27 mouse cellular contexts compared by ENCODE assay signal in the genomic region with DNA sequence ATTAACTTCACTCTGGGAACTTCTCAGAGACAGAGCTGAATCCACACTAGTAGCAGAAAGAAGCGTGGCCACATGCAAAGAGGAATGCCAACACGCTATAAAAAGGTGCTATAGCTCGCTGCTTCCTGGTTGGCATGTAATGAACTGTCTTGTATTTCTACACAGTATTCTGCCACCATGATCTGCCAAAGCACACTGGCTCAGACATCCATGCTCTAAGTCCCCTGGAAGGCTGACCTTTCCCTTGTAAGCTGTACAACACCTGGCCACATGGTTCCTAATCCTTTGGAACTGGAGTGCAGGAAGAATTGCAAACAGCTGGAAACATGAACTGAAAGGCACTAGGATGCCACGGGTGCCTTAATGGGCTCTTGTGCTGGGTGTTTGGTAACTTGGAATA.
DNase-seq lines count a peak whose midpoint lies in the region; ATAC-seq lines count a peak whose summit lies in the region.
"Had no signal": no experiment of that assay in that cellular context is flagged by ENCODE, and none has a peak within 500 bp of the region (broad histone marks: within the 10 kb centered on the region; RNA-seq: fewer than 3 reads in every experiment).

No protein-coding gene starts in this region.

- no peak for ATAC-seq in forebrain, embryonic 15.5 days (replicated peaks)
- no peak for ATAC-seq in forebrain, embryonic 12.5 days (ENCODE audit: low FRiP score)
- ATAC-seq in neural tube, embryonic 15.5 days (ENCODE audit: low FRiP score): no peak
- ATAC-seq: forebrain, postnatal 0 days; hindbrain, postnatal 0 days; intestine, postnatal 0 days; midbrain, embryonic 15.5 days had no signal

- H3K4me1 ChIP-seq in forebrain, embryonic 15.5 days: peaks cover 6% of the 10 kb centered on the region
- no peaks in the 10 kb centered on the region for H3K4me1 ChIP-seq in forebrain, embryonic 12.5 days
- H3K4me1 ChIP-seq in neural tube, embryonic 15.5 days: 0 out of 2 replicates have a peak, but pooled peaks cover 3% of the 10 kb centered on the region
- H3K4me1 ChIP-seq: embryonic facial prominence, embryonic 12.5 days; forebrain, embryonic 10.5 days; heart, embryonic 10.5 days; hindbrain, embryonic 12.5 days; kidney, embryonic 15.5 days; liver, embryonic 15.5 days; midbrain, embryonic 15.5 days had no signal

- no peaks in the 10 kb centered on the region for H3K27me3 ChIP-seq in forebrain, embryonic 15.5 days
- no peaks in the 10 kb centered on the region for H3K27me3 ChIP-seq in forebrain, embryonic 12.5 days
- no peaks in the 10 kb centered on the region for H3K27me3 ChIP-seq in neural tube, embryonic 15.5 days (replicated peaks)
- H3K27me3 ChIP-seq: embryonic facial prominence, embryonic 12.5 days; hindbrain, embryonic 12.5 days; kidney, embryonic 15.5 days; limb, embryonic 12.5 days; liver, embryonic 15.5 days; midbrain, embryonic 15.5 days had no signal

- no peak overlapping the region for H3K4me3 ChIP-seq in forebrain, embryonic 15.5 days
- H3K4me3 ChIP-seq in forebrain, embryonic 12.5 days (replicated peaks): no peak overlapping the region
- no peak overlapping the region for H3K4me3 ChIP-seq in neural tube, embryonic 15.5 days (replicated peaks)
- H3K4me3 ChIP-seq: embryonic facial prominence, embryonic 12.5 days; forebrain, embryonic 10.5 days; heart, embryonic 10.5 days; hindbrain, embryonic 12.5 days; kidney, embryonic 15.5 days; limb, embryonic 12.5 days; liver, embryonic 15.5 days; midbrain, embryonic 15.5 days had no signal

- H3K9me3 ChIP-seq in forebrain, embryonic 15.5 days: no peaks in the 10 kb centered on the region
- no peaks in the 10 kb centered on the region for H3K9me3 ChIP-seq in forebrain, embryonic 12.5 days
- no peaks in the 10 kb centered on the region for H3K9me3 ChIP-seq in neural tube, embryonic 15.5 days (replicated peaks)
- H3K9me3 ChIP-seq: embryonic facial prominence, embryonic 12.5 days; forebrain, embryonic 10.5 days; heart, embryonic 10.5 days; hindbrain, embryonic 12.5 days; kidney, embryonic 15.5 days; limb, embryonic 12.5 days; liver, embryonic 15.5 days; midbrain, embryonic 15.5 days had no signal

- 0 out of 2 replicates have a peak overlapping the region, but pooled peaks have one; percentile 9 for H3K27ac ChIP-seq in forebrain, embryonic 15.5 days (replicated peaks)
- no peak overlapping the region for H3K27ac ChIP-seq in forebrain, embryonic 12.5 days
- H3K27ac ChIP-seq in neural tube, embryonic 15.5 days (replicated peaks): peak overlapping the region; percentile 48; the same call in 1 of the 2 replicates
- H3K27ac ChIP-seq: embryonic facial prominence, embryonic 12.5 days; forebrain, embryonic 10.5 days; heart, embryonic 10.5 days; hindbrain, embryonic 12.5 days; hindbrain, postnatal 0 days; kidney, embryonic 15.5 days; limb, embryonic 12.5 days; liver, embryonic 15.5 days; midbrain, embryonic 15.5 days had no signal

- 84% methylated on average over 4 of the region's 4 CpGs for WGBS in forebrain, embryonic 15.5 days
- 82% methylated on average over 4 of the region's 4 CpGs for WGBS in forebrain, embryonic 12.5 days
- 79% methylated on average over 4 of the region's 4 CpGs for WGBS in neural tube, embryonic 15.5 days

- intact Hi-C loops in gastrocnemius, postnatal 14 days (cut with DNase I; ENCODE audit: low total_unique reads): no loop called here

- DNase-seq in gastrocnemius, postnatal 25 days: peak; percentile 27
- DNase-seq in gastrocnemius, postnatal 14 days: no peak
- no peak for DNase-seq in neural tube, embryonic 10.5 days (ENCODE audit: extremely low spot score, low spot score)
- peak; percentile 47 for DNase-seq in skeletal muscle tissue, adult 2 months (ENCODE audit: low read depth, low spot score)
- no peak for DNase-seq in kidney, adult 8-10 months
- DNase-seq: adrenal gland, postnatal 14 days; cerebellum, adult 11-12 months; cerebellum, adult 9-11 months; forebrain, postnatal 0 days; heart, postnatal 36 days; kidney, postnatal 25 days; lung, embryonic 14.5 days; lung, postnatal 14 days; thymus, postnatal 4 days had no signal

- H3K4me2 ChIP-seq in forebrain, embryonic 15.5 days (replicated peaks): no peak overlapping the region
- no peak overlapping the region for H3K4me2 ChIP-seq in forebrain, embryonic 12.5 days
- no peak overlapping the region for H3K4me2 ChIP-seq in neural tube, embryonic 15.5 days
- H3K4me2 ChIP-seq: embryonic facial prominence, embryonic 12.5 days; hindbrain, embryonic 12.5 days; kidney, embryonic 15.5 days; limb, embryonic 12.5 days; liver, embryonic 15.5 days; lung, embryonic 14.5 days; midbrain, embryonic 15.5 days had no signal

- H3K36me3 ChIP-seq in forebrain, embryonic 15.5 days: no peaks in the 10 kb centered on the region
- H3K36me3 ChIP-seq in forebrain, embryonic 12.5 days (replicated peaks): no peaks in the 10 kb centered on the region
- H3K36me3 ChIP-seq in neural tube, embryonic 15.5 days: no peaks in the 10 kb centered on the region
- H3K36me3 ChIP-seq: embryonic facial prominence, embryonic 12.5 days; forebrain, embryonic 10.5 days; heart, embryonic 10.5 days; hindbrain, embryonic 12.5 days; kidney, embryonic 15.5 days; limb, embryonic 12.5 days; liver, embryonic 15.5 days; midbrain, embryonic 15.5 days had no signal

- no peak overlapping the region for H3K9ac ChIP-seq in forebrain, embryonic 15.5 days (replicated peaks)
- H3K9ac ChIP-seq in forebrain, embryonic 12.5 days: no peak overlapping the region
- H3K9ac ChIP-seq in neural tube, embryonic 15.5 days (replicated peaks): no peak overlapping the region
- H3K9ac ChIP-seq: embryonic facial prominence, embryonic 12.5 days; forebrain, postnatal 0 days; hindbrain, embryonic 12.5 days; kidney, embryonic 15.5 days; limb, embryonic 12.5 days; liver, embryonic 15.5 days; lung, embryonic 14.5 days; midbrain, embryonic 15.5 days had no signal

Comparison
In these comparisons a context has a peak if more than half of its experiments do, and no peak if none do; other contexts are left out.
1. DNase-seq: peak in gastrocnemius, postnatal 25 days (single experiment) and skeletal muscle tissue, adult 2 months (single experiment); none in gastrocnemius, postnatal 14 days (single experiment), neural tube, embryonic 10.5 days (single experiment) and kidney, adult 8-10 months (0 of 2).